8 mouse cellular contexts compared by ENCODE assay signal in the genomic region with DNA sequence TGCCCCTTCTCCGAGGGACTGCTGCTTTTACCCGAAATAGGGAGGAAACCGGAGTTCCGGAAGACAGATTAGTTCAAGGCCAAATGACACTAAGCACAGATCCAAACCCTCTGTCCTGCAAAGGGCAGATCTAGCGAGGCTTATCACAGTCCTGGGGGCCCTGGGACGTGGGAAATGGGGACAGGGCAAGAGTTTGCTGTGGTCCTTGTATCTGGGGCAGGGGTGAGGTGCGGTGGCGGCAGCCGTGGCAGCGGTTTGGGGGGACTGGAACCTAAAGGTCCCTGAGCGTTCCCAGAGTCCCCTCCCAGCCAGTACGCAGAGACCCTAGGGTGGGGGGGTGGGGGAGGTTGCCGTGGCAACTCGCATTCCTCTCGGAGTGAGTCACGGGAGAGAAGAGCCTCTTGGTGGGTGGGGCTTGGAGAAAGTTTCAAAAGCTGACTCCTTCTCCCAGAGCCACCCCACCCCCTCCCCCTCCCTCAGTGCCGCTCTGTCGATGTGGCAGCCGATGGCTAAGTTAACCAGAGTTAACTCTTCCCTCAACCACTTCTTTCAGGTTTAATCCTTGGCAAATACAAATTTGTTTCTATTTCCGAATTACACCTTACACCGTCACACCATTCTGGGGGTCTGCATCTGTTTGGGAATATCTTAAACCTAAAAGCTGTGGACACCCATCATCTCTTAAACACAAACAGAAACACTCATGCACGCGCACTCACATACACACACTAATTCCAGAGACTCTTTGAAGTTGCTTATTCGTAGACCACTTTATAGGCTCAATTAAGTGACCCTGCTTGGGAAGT. TPM values are rescaled to one million over a fixed set of nuclear protein-coding genes. Genes with fewer than 3 reads are reported as not detected.
A peak's percentile ranks its signal among the peaks of the same experiment; 100 is the strongest.
DNase-seq lines count a peak whose midpoint lies in the region.

No protein-coding gene starts in this region.

- peaks cover 12% of the 10 kb centered on the region for H3K36me3 ChIP-seq in forebrain, embryonic 10.5 days (replicated peaks)

- no peaks in the 10 kb centered on the region for H3K27me3 ChIP-seq in forebrain, embryonic 10.5 days (ENCODE audit: poor library complexity, severe bottlenecking)

- under 1% methylated on average over 24 of the region's 24 CpGs for WGBS in forebrain, embryonic 10.5 days

- DNase-seq in right cerebral cortex, adult 18-20 months: peak; percentile 7
- DNase-seq in right cerebral cortex, adult 2 months (ENCODE audit: low spot score in 2 of 2): no peak
- peak; percentile 84 for DNase-seq in forebrain, embryonic 10.5 days (ENCODE audit: extremely low spot score, low spot score)
- DNase-seq in heart, postnatal 4 days: peak; percentile 74
- peak; percentile 74 for DNase-seq in liver
- DNase-seq in neural tube, embryonic 10.5 days (ENCODE audit: extremely low spot score, low spot score): peak; percentile 83
- DNase-seq in spleen, postnatal 14 days (ENCODE audit: low spot score in 2 of 2): no peak
- no peak for DNase-seq in frontal cortex, postnatal 36 days (ENCODE audit: low spot score in 2 of 2)

- peak overlapping the region; percentile 93 for H3K27ac ChIP-seq in forebrain, embryonic 10.5 days

- no peaks in the 10 kb centered on the region for H3K9me3 ChIP-seq in forebrain, embryonic 10.5 days

- peaks cover 57% of the 10 kb centered on the region for H3K4me1 ChIP-seq in forebrain, embryonic 10.5 days

- H3K4me3 ChIP-seq in forebrain, embryonic 10.5 days: peak overlapping the region; percentile 60

RNA-seq across cellular contexts. Expression of gene Sparc, which starts 4.9 kb away (rescaled TPM):
- 311 and 318 TPM in 2 replicates for polyA plus RNA-seq in forebrain, embryonic 10.5 days (2016; fragmentation: Nextera tagmentation; extraction: Ambion mirVana)
- total RNA-seq in heart, postnatal 4 days (2021): 1,000 to 10,000 TPM; 1,405 to 1,430 TPM

RNA-seq across cellular contexts. Expression of gene Atox1, which starts 42.9 kb away (rescaled TPM):
- 215 and 218 TPM in 2 replicates for polyA plus RNA-seq in forebrain, embryonic 10.5 days (2016; fragmentation: Nextera tagmentation; extraction: Ambion mirVana)
- 100 to 1,000 TPM; 146 to 150 TPM for total RNA-seq in heart, postnatal 4 days (2021)

RNA-seq across cellular contexts. Expression of gene G3bp1, which starts 51.4 kb away (rescaled TPM):
- 292 TPM in 2 replicates for polyA plus RNA-seq in forebrain, embryonic 10.5 days (2016; fragmentation: Nextera tagmentation; extraction: Ambion mirVana)
- 10 to 100 TPM; 62.6 to 62.9 TPM for total RNA-seq in heart, postnatal 4 days (2021)

Comparison
In these comparisons a context has a peak if more than half of its experiments do, and no peak if none do; other contexts are left out.
1. DNase-seq: peak in right cerebral cortex, adult 18-20 months (single experiment), forebrain, embryonic 10.5 days (single experiment), heart, postnatal 4 days (single experiment), liver (single experiment) and neural tube, embryonic 10.5 days (single experiment); none in right cerebral cortex, adult 2 months (0 of 2), spleen, postnatal 14 days (0 of 2) and frontal cortex, postnatal 36 days (0 of 2).